Mouse (Mus musculus): Measurements from ENCODE around the gene Map3k9. TPM values are rescaled to one million over a fixed set of nuclear protein-coding genes. Genes with fewer than 3 reads are reported as not detected.

The Map3k9 gene
- total RNA-seq (2023), result 6.9 TPM

DNA sequence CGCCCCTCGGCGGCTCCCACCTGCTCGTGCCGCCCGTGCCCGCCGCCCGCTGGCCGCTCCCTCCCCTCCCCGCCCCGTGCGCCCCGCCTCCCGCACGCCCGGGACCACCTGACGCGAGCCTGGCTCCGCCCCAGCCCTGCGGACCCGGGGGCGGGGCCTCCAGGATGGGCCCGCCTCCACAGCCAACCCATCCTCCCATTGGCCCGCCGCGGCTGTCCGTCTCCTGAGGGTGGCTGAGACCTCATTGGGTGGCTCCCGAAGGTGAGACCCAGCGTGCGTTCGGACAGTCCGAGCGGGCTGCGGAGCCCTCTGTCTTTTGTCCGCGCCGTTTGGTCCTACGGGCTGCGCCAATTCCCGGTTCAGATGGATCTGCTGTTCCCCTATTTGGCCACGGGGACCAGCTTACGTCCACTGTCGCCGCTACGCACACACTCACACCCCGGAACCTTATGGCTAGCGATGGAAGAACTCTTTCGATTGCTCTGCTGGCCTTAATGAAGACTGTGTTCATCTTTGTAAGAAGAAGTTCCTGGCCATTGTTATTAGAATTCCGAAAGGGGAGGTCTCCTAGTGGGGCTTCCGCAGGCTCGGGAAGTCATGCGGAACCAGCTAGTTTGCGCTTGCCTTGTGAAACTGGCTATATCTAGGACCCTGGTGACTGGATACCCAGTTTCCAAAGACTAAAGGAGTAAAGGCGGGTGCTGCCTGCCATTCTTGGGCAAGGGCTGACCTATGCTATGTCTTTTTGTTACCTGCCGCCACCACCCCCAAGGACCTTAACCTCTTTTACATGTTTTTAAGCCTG lies at the start of gene Map3k9:
TSS of gene Map3k9 (minus strand) at position 71 of the 805 bp plus-strand sequence.

Other genes with a start within 250 kb of the Map3k9 start
- 16.6 TPM for gene Gm20498, start 248.3 kb downstream of the Map3k9 start, total RNA-seq (2023)
- 31.5 TPM for gene Synj2bp, start 248.3 kb downstream of the Map3k9 start, total RNA-seq (2023)
- gene Adam21, start 212.7 kb downstream of the Map3k9 start, total RNA-seq (2023), result not detected
- 41.1 TPM for gene Med6, start 186.2 kb downstream of the Map3k9 start, total RNA-seq (2023)
- not detected for gene Ttc9, start 149.9 kb downstream of the Map3k9 start, total RNA-seq (2023)
- 42.1 TPM for gene Pcnx, start 78.8 kb upstream of the Map3k9 start, total RNA-seq (2023)

Measured in CD4-positive naive resting alpha-beta T cell, adult 57 days (primary cell).